Mouse (Mus musculus) heart, embryonic 10.5 days (tissue): ENCODE results near the gene Erp29. TPM values are rescaled to one million over a fixed set of nuclear protein-coding genes. Genes with fewer than 3 reads are reported as not detected.

Source experiments
- DNase-seq: peaks from one replicate; pipeline ENCODE4 v3.0.0-alpha.2; 2017; ENCODE audit warnings: low spot score
- H3K27ac ChIP-seq: fragments of 300-500 bp; sonication (generic); 2 replicates; pipeline ENCODE4 v1.5.1; 2016; ENCODE audit warnings: mild to moderate bottlenecking
- H3K27me3 ChIP-seq: fragments of 300-500 bp; sonication (generic); 2 replicates; pipeline ENCODE4 v1.6.1; 2016; ENCODE audit warnings: mild to moderate bottlenecking; ENCODE audit not compliant: poor library complexity, insufficient read depth, severe bottlenecking
- H3K36me3 ChIP-seq: fragments of 300-500 bp; sonication (generic); 2 replicates; pipeline ENCODE4 v1.6.1; 2016; ENCODE audit warnings: mild to moderate bottlenecking, moderate library complexity
- H3K4me1 ChIP-seq: fragments of 300-500 bp; sonication (generic); 2 replicates; pipeline ENCODE4 v1.6.1; 2016; ENCODE audit warnings: mild to moderate bottlenecking
- H3K4me3 ChIP-seq: fragments of 300-500 bp; sonication (generic); 2 replicates; pipeline ENCODE4 v1.5.1; 2016; ENCODE audit warnings: mild to moderate bottlenecking, moderate library complexity
- H3K9me3 ChIP-seq: fragments of 300-500 bp; sonication (generic); 2 replicates; pipeline ENCODE4 v1.6.1; 2016; ENCODE audit warnings: mild to moderate bottlenecking, moderate library complexity
- WGBS: fragments of 180-500 bp; shearing (Covaris S2); methylation state at CpG from one replicate; pipeline ENCODE4 v1.1.7; 2016; 5-methylcytosine and 5-hydroxymethylcytosine counted together
- polyA plus RNA-seq: library from polyadenylated mRNA; unstranded; fragments of >200 nt; fragmentation: Nextera tagmentation; extraction: Ambion mirVana; gene quantifications from 2 replicates; pipeline ENCODE4 v1.2.1, GENCODE M21; 2016

Gene Erp29
- polyA plus RNA-seq, 1 experiment from 2014 or later, result 153 TPM

- H3K36me3 ChIP-seq, result no peaks in the 10 kb centered on the region
- WGBS, result 33% methylated on average over 4 of the region's 4 CpGs
- no peaks in the 10 kb centered on the region for H3K9me3 ChIP-seq
- H3K4me1 ChIP-seq, result peaks cover 19% of the 10 kb centered on the region; the same call in 1 of the 2 replicates
- no peak for DNase-seq
- no peaks in the 10 kb centered on the region for H3K27me3 ChIP-seq
- H3K4me3 ChIP-seq, result no peak overlapping the region
- no peak overlapping the region for H3K27ac ChIP-seq
Measured at GRCm38 (mm10) chr5:121461339-121462170, 9.2 kb upstream of the Erp29 start.

- Histone ChIP-seq H3K4me1 (peaks cover 38% of the 10 kb centered on the region), H3K27me3 (no peaks in the 10 kb centered on the region), H3K27ac (no peak overlapping the region), H3K36me3 (no peaks in the 10 kb centered on the region; the same call in 1 of the 2 replicates), H3K9me3 (no peaks in the 10 kb centered on the region), H3K4me3 (no peak overlapping the region)
- 73% methylated on average over 9 of the region's 9 CpGs for WGBS
- no peak for DNase-seq
Measured at GRCm38 (mm10) chr5:121455510-121456265, 3.4 kb upstream of the Erp29 start.

- no peak for DNase-seq
- peak overlapping the region; percentile 99; the same call in 1 of the 2 replicates for H3K27ac ChIP-seq
- peaks cover 38% of the 10 kb centered on the region for H3K4me1 ChIP-seq
- 86% methylated on average over 3 of the region's 3 CpGs for WGBS
- H3K36me3 ChIP-seq, result peaks cover 7% of the 10 kb centered on the region
- no peaks in the 10 kb centered on the region for H3K9me3 ChIP-seq
- H3K27me3 ChIP-seq, result no peaks in the 10 kb centered on the region
- H3K4me3 ChIP-seq, result no peak overlapping the region; the same call in 1 of the 2 replicates
Measured at GRCm38 (mm10) chr5:121454503-121454782, 2.1 kb upstream of the Erp29 start.

GRCm38 (mm10) chr5:121453743-121454502 is 1.6 kb upstream of the Erp29 start:
- H3K36me3 ChIP-seq, result peaks cover 13% of the 10 kb centered on the region
- H3K4me3 ChIP-seq, result peak overlapping the region; percentile 79
- WGBS, result 82% methylated on average over 13 of the region's 13 CpGs
- peak overlapping the region; percentile 99 for H3K27ac ChIP-seq
- H3K9me3 ChIP-seq, result no peaks in the 10 kb centered on the region
- DNase-seq, result no peak
- H3K4me1 ChIP-seq, result peaks cover 38% of the 10 kb centered on the region
- no peaks in the 10 kb centered on the region for H3K27me3 ChIP-seq

GRCm38 (mm10) chr5:121452906-121453305 is 600 bp upstream of the Erp29 start:
- Histone ChIP-seq H3K36me3 (peaks cover 23% of the 10 kb centered on the region), H3K4me3 (peak overlapping the region; percentile 79), H3K27ac (peak overlapping the region; percentile 99), H3K27me3 (no peaks in the 10 kb centered on the region), H3K4me1 (peaks cover 38% of the 10 kb centered on the region), H3K9me3 (no peaks in the 10 kb centered on the region)
- DNase-seq, result no peak
- WGBS, result 7% methylated on average over 9 of the region's 9 CpGs

GRCm38 (mm10) chr5:121451644-121452025 is 671 bp downstream of the Erp29 start, which contains the start of gene Tmem116:
Gene Tmem116, plus strand, starts transcription at chr5:121451893.
- DNase-seq, result no peak
- under 1% methylated on average over 17 of the region's 17 CpGs for WGBS
- H3K4me3 ChIP-seq, result peak within 1 kb of the TSS; percentile 79

GRCm38 (mm10) chr5:121451203-121451602 is 1.1 kb downstream of the Erp29 start:
- Histone ChIP-seq H3K4me1 (peaks cover 38% of the 10 kb centered on the region), H3K36me3 (peaks cover 40% of the 10 kb centered on the region), H3K4me3 (peak overlapping the region; percentile 79), H3K9me3 (no peaks in the 10 kb centered on the region), H3K27me3 (no peaks in the 10 kb centered on the region), H3K27ac (peak overlapping the region; percentile 99)
- WGBS, result 34% methylated on average over 8 of the region's 8 CpGs
- DNase-seq, result no peak

More at GRCm38 (mm10) chr5:121451644-121452025, 671 bp downstream of the Erp29 start, which contains the start of gene Tmem116:
- H3K4me1 ChIP-seq, result peaks cover 38% of the 10 kb centered on the region
- peaks cover 35% of the 10 kb centered on the region for H3K36me3 ChIP-seq
- H3K9me3 ChIP-seq, result no peaks in the 10 kb centered on the region
- peak within 1 kb of the TSS; percentile 99 for H3K27ac ChIP-seq
- no peaks in the 10 kb centered on the region for H3K27me3 ChIP-seq

GRCm38 (mm10) chr5:121450476-121450875 is 1.8 kb downstream of the Erp29 start:
- H3K9me3 ChIP-seq, result no peaks in the 10 kb centered on the region
- peaks cover 47% of the 10 kb centered on the region for H3K36me3 ChIP-seq
- no peak overlapping the region for H3K4me3 ChIP-seq
- WGBS, result 87% methylated on average over 9 of the region's 9 CpGs
- peaks cover 35% of the 10 kb centered on the region for H3K4me1 ChIP-seq
- no peak overlapping the region for H3K27ac ChIP-seq
- DNase-seq, result no peak
- H3K27me3 ChIP-seq, result no peaks in the 10 kb centered on the region

GRCm38 (mm10) chr5:121449976-121450375 is 2.3 kb downstream of the Erp29 start:
- Histone ChIP-seq H3K4me3 (no peak overlapping the region), H3K27ac (no peak overlapping the region), H3K27me3 (no peaks in the 10 kb centered on the region), H3K4me1 (peaks cover 35% of the 10 kb centered on the region), H3K36me3 (peaks cover 52% of the 10 kb centered on the region), H3K9me3 (no peaks in the 10 kb centered on the region)
- DNase-seq, result no peak
- WGBS, result 73% methylated on average over 6 of the region's 6 CpGs

- Histone ChIP-seq H3K36me3 (peaks cover 67% of the 10 kb centered on the region), H3K4me1 (peaks cover 21% of the 10 kb centered on the region), H3K27me3 (no peaks in the 10 kb centered on the region), H3K9me3 (no peaks in the 10 kb centered on the region), H3K27ac (no peak overlapping the region), H3K4me3 (no peak overlapping the region)
- 97% methylated on average over 3 of the region's 3 CpGs for WGBS
- no peak for DNase-seq
Measured at GRCm38 (mm10) chr5:121448450-121448849, 3.9 kb downstream of the Erp29 start.

- no peaks in the 10 kb centered on the region for H3K27me3 ChIP-seq
- H3K4me3 ChIP-seq, result no peak overlapping the region
- H3K9me3 ChIP-seq, result no peaks in the 10 kb centered on the region
- 86% methylated on average over 5 of the region's 5 CpGs for WGBS
- no peak overlapping the region for H3K27ac ChIP-seq
- H3K4me1 ChIP-seq, result no peaks in the 10 kb centered on the region
- no peak for DNase-seq
- peaks cover 91% of the 10 kb centered on the region for H3K36me3 ChIP-seq
Measured at GRCm38 (mm10) chr5:121444870-121445269, 7.4 kb downstream of the Erp29 start.

- 90% methylated on average over 3 of the region's 3 CpGs for WGBS
- Histone ChIP-seq H3K4me1 (no peaks in the 10 kb centered on the region), H3K36me3 (peaks cover 91% of the 10 kb centered on the region), H3K27ac (no peak overlapping the region), H3K9me3 (no peaks in the 10 kb centered on the region), H3K4me3 (no peak overlapping the region), H3K27me3 (no peaks in the 10 kb centered on the region)
- no peak for DNase-seq
Measured at GRCm38 (mm10) chr5:121443548-121443947, 8.8 kb downstream of the Erp29 start.
